Mouse (Mus musculus): Measurements from ENCODE around the gene Tctex1d2.

GRCm38 (mm10) chr16:32441432-32441831 is 21.9 kb downstream of the Tctex1d2 start:
- TF ChIP-seq POLR2A (IDR thresholded peaks at IDR 0.05; ENCODE audit: borderline replicate concordance, control insufficient read depth, low read depth, low read length) (no peak), CTCF (IDR thresholded peaks at IDR 0.05; ENCODE audit: control insufficient read depth, insufficient read depth, low read length) (no peak)

Measured in bone marrow, adult 2 months (tissue).